Mouse (Mus musculus) brain, adult 2 months (tissue): Measurements from ENCODE around the gene Pou2f1.

ENCODE experiments used
- DNase-seq: peaks from one replicate; pipeline ENCODE4 v3.0.0; 2011; ENCODE audit warnings: low read depth, low spot score

Pou2f1 gene

GRCm38 (mm10) chr1:165848881-165849280, 153.6 kb downstream of the Pou2f1 start:
- DNase-seq = no peak

- DNase-seq = no peak
These were observed 154.1 kb downstream of the Pou2f1 start for GRCm38 (mm10) chr1:165848417-165848816.

- peak; percentile 50 for DNase-seq
These were observed 157.1 kb downstream of the Pou2f1 start for GRCm38 (mm10) chr1:165845366-165845765.

GRCm38 (mm10) chr1:165844956-165845355, 157.5 kb downstream of the Pou2f1 start:
- DNase-seq = no peak

- DNase-seq = no peak
These were observed 158.0 kb downstream of the Pou2f1 start for GRCm38 (mm10) chr1:165844466-165844951.

- DNase-seq = no peak
These were observed 158.9 kb downstream of the Pou2f1 start for GRCm38 (mm10) chr1:165843586-165843985.

GRCm38 (mm10) chr1:165842170-165842569, 160.3 kb downstream of the Pou2f1 start:
- no peak for DNase-seq

- peak; percentile 35 for DNase-seq
These were observed 161.8 kb downstream of the Pou2f1 start for GRCm38 (mm10) chr1:165840548-165841230.

- DNase-seq = no peak
These were observed 163.3 kb downstream of the Pou2f1 start for GRCm38 (mm10) chr1:165839201-165839600.

GRCm38 (mm10) chr1:165837546-165837945, 164.9 kb downstream of the Pou2f1 start:
- DNase-seq = peak; percentile 35

GRCm38 (mm10) chr1:165836461-165836860, 166.0 kb downstream of the Pou2f1 start:
- peak; percentile 16 for DNase-seq

GRCm38 (mm10) chr1:165834633-165834975, 167.9 kb downstream of the Pou2f1 start:
- no peak for DNase-seq

- DNase-seq = no peak
These were observed 168.4 kb downstream of the Pou2f1 start for GRCm38 (mm10) chr1:165833910-165834632.

- DNase-seq = no peak
These were observed 169.2 kb downstream of the Pou2f1 start for GRCm38 (mm10) chr1:165833244-165833643.

GRCm38 (mm10) chr1:165829890-165830289, 172.6 kb downstream of the Pou2f1 start:
- no peak for DNase-seq

GRCm38 (mm10) chr1:165828615-165829014, 173.9 kb downstream of the Pou2f1 start:
- no peak for DNase-seq

GRCm38 (mm10) chr1:165828173-165828572, 174.3 kb downstream of the Pou2f1 start:
- no peak for DNase-seq

GRCm38 (mm10) chr1:165822031-165822430, 180.4 kb downstream of the Pou2f1 start:
- no peak for DNase-seq

GRCm38 (mm10) chr1:165819147-165819546, 183.3 kb downstream of the Pou2f1 start:
- no peak for DNase-seq

- no peak for DNase-seq
These were observed 184.2 kb downstream of the Pou2f1 start for GRCm38 (mm10) chr1:165818145-165818860.

- DNase-seq = no peak
These were observed 185.2 kb downstream of the Pou2f1 start for GRCm38 (mm10) chr1:165817264-165817663.

- DNase-seq = no peak
These were observed 186.1 kb downstream of the Pou2f1 start for GRCm38 (mm10) chr1:165816391-165816790.
